Mouse (Mus musculus) yolk sac, embryonic 10.5 days (tissue): ENCODE results near the gene Negr1.

Source experiments
- DNase-seq: peaks from one replicate; pipeline ENCODE4 v3.0.0-alpha.2; 2017; ENCODE audit warnings: low spot score

Negr1 gene

DNA sequence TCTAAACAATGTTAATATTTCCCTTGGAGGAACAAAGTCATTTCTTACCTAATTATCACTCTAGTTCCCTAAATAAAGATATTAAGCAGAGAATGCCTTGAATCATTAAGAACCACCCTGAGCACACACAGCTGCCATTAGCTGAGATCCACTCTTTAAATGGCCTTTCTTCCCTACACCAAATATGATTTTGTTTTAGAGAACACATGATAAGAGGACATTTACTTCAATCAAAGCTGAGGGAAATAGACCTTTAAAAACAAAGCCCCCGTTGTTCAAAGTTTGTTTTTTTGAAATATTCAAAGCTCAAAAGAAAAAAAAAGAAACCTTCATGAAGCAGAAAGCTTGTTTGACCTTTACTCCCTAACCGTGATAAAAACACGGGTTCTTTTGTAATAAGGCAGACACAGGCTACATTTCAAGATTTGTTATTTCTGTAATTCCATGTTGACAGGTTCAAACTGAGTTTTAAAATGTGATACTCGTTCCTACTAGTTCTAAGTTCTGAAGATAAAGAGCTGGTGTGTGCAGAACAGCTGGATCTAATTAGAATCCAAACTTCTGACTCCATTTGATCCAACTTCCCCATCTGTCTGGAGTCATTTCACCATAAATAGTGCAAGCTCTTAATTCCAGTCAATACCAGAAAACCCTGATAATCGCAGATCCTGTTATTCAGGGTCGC, 544.1 kb downstream of the Negr1 start:
- DNase-seq, result no peak

- DNase-seq, result no peak
Observed at GRCm38 (mm10) chr3:157108156-157108555, 546.6 kb downstream of the Negr1 start.

GRCm38 (mm10) chr3:157109308-157109707, 547.7 kb downstream of the Negr1 start:
- no peak for DNase-seq

GRCm38 (mm10) chr3:157115105-157115760, 553.6 kb downstream of the Negr1 start:
- DNase-seq, result no peak

DNA sequence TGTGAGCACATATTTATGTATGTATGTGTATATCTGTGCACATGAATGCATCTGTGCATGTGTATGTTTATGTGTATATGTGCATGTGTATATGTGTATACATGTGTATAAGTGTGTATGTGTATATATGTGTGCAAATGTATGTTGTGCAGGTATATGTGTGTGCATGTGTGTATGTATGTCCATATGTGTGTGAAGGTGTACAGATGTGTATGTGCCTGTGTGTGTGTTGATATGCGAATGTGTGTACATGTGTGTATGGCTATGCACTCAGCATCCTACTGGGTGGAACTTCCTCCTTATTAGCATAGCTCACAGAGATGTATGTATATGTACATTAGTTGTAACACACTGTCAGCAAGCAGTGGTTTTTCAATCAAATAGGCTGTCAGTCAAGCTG, 554.4 kb downstream of the Negr1 start:
- DNase-seq, result no peak

- DNase-seq, result no peak
Observed at GRCm38 (mm10) chr3:157119916-157120315, 558.3 kb downstream of the Negr1 start.

- DNase-seq, result no peak
Observed at GRCm38 (mm10) chr3:157146124-157146855, 584.7 kb downstream of the Negr1 start.

DNA sequence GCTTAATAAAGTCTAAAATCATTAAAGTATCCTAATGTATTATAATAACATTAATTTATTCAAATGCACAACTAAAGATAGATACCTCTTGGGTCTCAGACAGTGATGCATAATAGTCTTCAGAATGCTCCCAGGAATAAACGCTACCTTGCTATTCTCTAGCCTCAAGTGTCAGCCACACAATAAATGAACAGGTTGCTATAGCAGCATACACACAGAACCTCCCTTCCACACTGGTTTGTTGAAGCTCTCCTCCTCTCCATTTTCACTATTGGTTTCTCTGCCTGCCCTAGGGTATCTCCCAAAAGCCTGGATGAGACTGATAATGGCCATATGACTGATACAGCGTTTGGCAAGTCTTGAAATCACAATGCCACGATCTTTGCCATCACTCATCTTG, 593.3 kb downstream of the Negr1 start:
- no peak for DNase-seq

DNA sequence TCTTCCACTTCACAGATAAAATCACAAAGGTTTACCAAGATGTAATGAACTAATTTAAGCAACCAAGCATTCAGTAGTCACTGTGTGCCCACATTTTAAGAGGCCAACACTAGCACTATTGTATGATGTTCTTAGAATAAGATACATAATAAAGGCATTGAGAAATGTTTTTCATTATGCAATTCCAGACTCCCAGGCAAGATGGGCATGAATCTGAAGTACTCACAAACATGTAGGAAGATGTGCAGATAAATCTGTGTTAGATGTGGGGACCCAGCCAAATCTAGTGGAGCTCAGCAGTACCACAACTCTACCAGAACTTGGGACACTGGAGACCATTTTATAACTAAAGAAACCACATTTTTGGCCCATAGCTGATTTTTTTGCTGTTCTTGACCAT, 593.9 kb downstream of the Negr1 start:
- no peak for DNase-seq

- DNase-seq, result no peak
Observed at GRCm38 (mm10) chr3:157164840-157165595, 603.4 kb downstream of the Negr1 start.

DNA sequence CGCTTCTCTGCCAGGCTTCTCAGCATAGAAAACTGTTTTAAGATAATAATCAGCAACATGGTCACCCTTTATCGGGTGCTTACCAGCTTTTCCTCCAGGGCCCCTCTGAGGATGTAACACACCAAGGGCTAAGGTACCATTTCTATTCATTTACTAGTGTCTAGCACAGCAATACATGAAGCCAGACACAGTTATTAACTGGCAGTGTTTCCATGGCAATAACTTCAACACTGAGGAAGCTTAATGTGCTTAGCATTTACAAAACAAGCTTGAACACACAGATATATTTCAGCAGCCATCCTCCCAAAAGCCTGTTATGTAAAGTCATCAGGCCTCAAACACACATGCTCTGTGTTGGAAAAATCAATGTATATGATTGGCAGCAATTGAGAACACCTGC, 620.4 kb downstream of the Negr1 start:
- no peak for DNase-seq

GRCm38 (mm10) chr3:157188939-157189725, 627.5 kb downstream of the Negr1 start:
- DNase-seq, result no peak

- no peak for DNase-seq
Observed at GRCm38 (mm10) chr3:157189834-157190233, 628.2 kb downstream of the Negr1 start.

GRCm38 (mm10) chr3:157190551-157190950, 629.0 kb downstream of the Negr1 start:
- DNase-seq, result no peak

DNA sequence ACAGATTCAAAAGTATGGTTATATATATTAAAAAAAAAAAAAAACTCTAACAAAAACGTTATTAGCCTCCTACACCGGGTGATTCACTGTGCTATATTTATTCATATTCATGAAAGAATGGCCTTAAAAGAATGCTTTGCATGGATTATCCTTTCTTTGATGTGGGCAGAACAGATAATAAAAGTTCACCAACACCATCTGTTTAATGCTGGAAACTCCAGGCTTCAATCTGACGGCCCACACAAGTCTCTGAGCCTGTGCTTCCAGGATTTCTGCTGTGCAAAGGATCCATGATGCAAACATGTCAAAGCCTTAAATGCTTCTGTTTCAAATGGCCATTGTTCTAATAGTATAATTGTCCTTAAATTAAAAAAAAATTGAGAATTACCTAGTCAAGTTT, 630.4 kb downstream of the Negr1 start:
- no peak for DNase-seq

DNA sequence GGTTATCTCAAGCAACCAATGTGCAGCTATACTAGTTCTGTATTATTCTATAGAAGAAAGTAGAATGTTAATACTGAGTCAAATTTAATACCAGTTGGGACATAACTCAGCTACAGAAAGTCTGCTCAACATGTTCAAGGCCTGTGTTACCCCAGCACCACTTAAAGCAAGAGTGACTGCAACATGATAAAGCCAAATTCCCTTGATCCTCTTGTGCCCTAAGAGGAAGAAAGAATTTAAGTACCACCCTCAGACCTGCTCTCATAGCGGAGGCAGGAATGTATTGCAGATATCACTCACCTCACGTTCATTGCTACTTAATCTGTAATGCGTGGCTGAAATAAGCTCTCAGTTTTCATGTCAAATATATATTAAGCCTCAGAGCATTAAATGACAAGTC, 631.5 kb downstream of the Negr1 start:
- DNase-seq, result no peak

DNA sequence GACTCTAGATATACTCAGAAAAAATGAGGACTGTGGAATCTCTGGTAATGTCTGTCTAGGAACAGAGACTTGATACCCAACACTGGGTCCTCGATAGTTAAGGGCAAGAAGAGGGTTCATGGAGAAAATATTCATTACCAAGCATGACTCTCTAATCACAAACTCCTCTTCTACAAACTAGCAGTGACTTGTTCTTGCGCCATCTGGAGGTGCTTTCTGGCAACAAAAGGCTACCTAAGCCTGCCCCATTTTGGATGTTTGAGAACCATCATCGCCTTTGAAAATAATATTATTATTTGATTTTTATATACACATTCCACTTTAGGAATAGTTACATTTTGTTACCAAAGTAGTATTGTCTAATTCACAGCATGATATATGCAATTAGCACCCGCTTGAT, 637.1 kb downstream of the Negr1 start:
- no peak for DNase-seq

GRCm38 (mm10) chr3:157201726-157202125, 640.1 kb downstream of the Negr1 start:
- no peak for DNase-seq

DNA sequence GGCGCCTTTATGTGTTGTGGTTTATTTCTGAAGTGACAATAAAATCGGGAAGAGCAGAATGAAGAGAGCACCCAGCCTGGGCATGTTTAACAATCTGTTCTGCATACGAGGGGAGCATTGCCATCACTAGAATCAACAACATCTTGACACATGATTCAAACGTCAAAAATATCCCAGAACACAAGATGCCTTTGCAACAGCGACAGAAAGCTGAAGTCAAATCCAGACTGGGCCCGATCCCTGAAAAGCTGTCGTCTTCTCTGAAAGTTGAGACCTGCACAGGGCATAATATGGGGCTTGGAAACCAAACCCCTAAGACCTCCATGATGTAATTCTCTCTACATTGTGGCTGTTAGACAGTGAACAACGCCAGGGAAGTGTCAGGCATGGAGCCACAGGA, 642.0 kb downstream of the Negr1 start:
- DNase-seq, result no peak

GRCm38 (mm10) chr3:157206752-157207151, 645.2 kb downstream of the Negr1 start:
- DNase-seq, result no peak

DNA sequence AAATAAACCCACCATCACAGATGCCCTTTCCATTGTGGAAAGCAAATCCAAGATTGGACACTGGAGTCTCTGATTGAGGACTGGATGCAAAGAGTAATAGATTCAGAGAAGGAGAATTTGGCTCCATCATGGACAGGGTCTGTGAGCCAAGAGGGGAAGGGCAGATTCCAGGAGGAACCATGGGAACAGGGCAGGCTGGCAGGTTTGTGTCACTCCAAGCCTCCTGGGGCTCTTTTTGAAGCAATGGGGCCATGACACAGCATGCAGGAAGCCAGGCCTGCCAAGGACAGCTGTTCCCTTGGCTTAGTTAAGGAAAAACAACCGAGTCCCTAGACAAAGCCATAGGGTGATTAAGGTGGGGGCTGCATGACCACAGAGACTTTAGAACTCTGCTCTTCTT, 647.4 kb downstream of the Negr1 start:
- no peak for DNase-seq

GRCm38 (mm10) chr3:157209386-157209785, 647.8 kb downstream of the Negr1 start:
- no peak for DNase-seq
